8 mouse cellular contexts compared by ENCODE assay signal in genomic region chr9:57072989-57073789, GRCm38 (mm10). TPM values are rescaled to one million over a fixed set of nuclear protein-coding genes. Genes with fewer than 3 reads are reported as not detected.
DNase-seq lines count a peak whose midpoint lies in the region; ATAC-seq and TF ChIP-seq lines count a peak whose summit lies in the region.

No protein-coding gene starts in this region.

- peak; percentile 100 for DNase-seq in ES-E14 (ENCODE audit: low read depth, low spot score)
- peak; percentile 98 for DNase-seq in cerebellum, adult 11-12 months
- peak; percentile 97 for DNase-seq in heart, postnatal 25 days (ENCODE audit: low spot score)
- peak; percentile 97 to 99 for DNase-seq in layer of hippocampus, adult 18-20 months (ENCODE audit: low spot score in 2 of 2)
- DNase-seq in lung, adult 2 months: peak; percentile 93
- peak; percentile 95 to 99 for DNase-seq in thymus, adult 18-20 months

- ATAC-seq in forebrain, embryonic 15.5 days (replicated peaks): peak; percentile 71
- peak; percentile 46 for ATAC-seq in neutrophil, adult 5-6 weeks (ENCODE audit: extremely low read depth, insufficient number of reproducible peaks, low FRiP score, poor library complexity, severe bottlenecking)

- peak overlapping the region; percentile 90 for H3K9ac ChIP-seq in ES-E14 (ENCODE audit: insufficient read depth, low read depth, low read length, poor library complexity, severe bottlenecking)
- peak overlapping the region; percentile 70 for H3K9ac ChIP-seq in forebrain, embryonic 15.5 days (replicated peaks)

- no peaks in the 10 kb centered on the region for H3K9me3 ChIP-seq in ES-E14 (ENCODE audit: control insufficient read depth, insufficient read depth, low read depth, low read length)
- H3K9me3 ChIP-seq in forebrain, embryonic 15.5 days: no peaks in the 10 kb centered on the region

- peak overlapping the region; percentile 89 to 100 for H3K4me3 ChIP-seq in ES-E14 (ENCODE audit: insufficient read depth in 1 of 2, low read depth in 1 of 2, low read length in 2 of 2, poor library complexity in 1 of 2, severe bottlenecking in 1 of 2)
- H3K4me3 ChIP-seq in forebrain, embryonic 15.5 days: peak overlapping the region; percentile 82
- peak overlapping the region; percentile 89 for H3K4me3 ChIP-seq in lung, adult 2 months (replicated peaks; ENCODE audit: extremely low read depth, low read depth, low read length)

- TF ChIP-seq CTCF in lung, adult 2 months (IDR thresholded peaks at IDR 0.05; ENCODE audit: insufficient read depth, low read length): no peak

- peak overlapping the region; percentile 79 for H3K27ac ChIP-seq in ES-E14 (ENCODE audit: insufficient read depth, low read depth, low read length, poor library complexity, severe bottlenecking)
- peak overlapping the region; percentile 97 for H3K27ac ChIP-seq in forebrain, embryonic 15.5 days (replicated peaks)

- in situ Hi-C loops in ES-E14 (cut with MboI; ENCODE audit: low sequenced_read_pairs in 2 of 2, unreplicated experiment in 2 of 2): no loop called here

- WGBS in forebrain, embryonic 15.5 days: 0% methylated on average over 54 of the region's 54 CpGs
- WGBS in lung, adult 2 months: under 1% methylated on average over 54 of the region's 54 CpGs

- H3K27me3 ChIP-seq in forebrain, embryonic 15.5 days: no peaks in the 10 kb centered on the region

- peaks cover 2 to 3% of the 10 kb centered on the region in 2 experiments; a peak in 2 of 4 replicates for H3K4me1 ChIP-seq in ES-E14 (ENCODE audit: control insufficient read depth in 2 of 2, insufficient read depth in 2 of 2, low read length in 2 of 2, poor library complexity in 1 of 2)
- peaks cover 38% of the 10 kb centered on the region for H3K4me1 ChIP-seq in forebrain, embryonic 15.5 days
- peaks cover 13% of the 10 kb centered on the region for H3K4me1 ChIP-seq in lung, adult 2 months (ENCODE audit: control insufficient read depth, insufficient read depth, low read length)

- intact Hi-C loops in heart, postnatal 25 days (cut with DNase I): loop anchor here (5.0 kb wide), 1 partner anchor 141 kb away; no protein-coding TSS in a partner anchor

- peak overlapping the region; percentile 91 for H3K4me2 ChIP-seq in forebrain, embryonic 15.5 days (replicated peaks)

- no peaks in the 10 kb centered on the region for H3K36me3 ChIP-seq in ES-E14 (ENCODE audit: control insufficient read depth, insufficient read depth, low read length, poor library complexity, severe bottlenecking)
- H3K36me3 ChIP-seq in forebrain, embryonic 15.5 days: no peaks in the 10 kb centered on the region

- peak; percentile 71; the same call in 1 of the 2 replicates for TF ChIP-seq POLR2A in lung, adult 2 months (IDR thresholded peaks at IDR 0.05; ENCODE audit: borderline replicate concordance, extremely low read depth, low read depth, low read length)

TF ChIP-seq in ES-E14, 5 proteins besides CTCF, POLR2A, EP300 and RAD21:
- no peak for TF ChIP-seq ZC3H11A (IDR thresholded peaks at IDR 0.05; ENCODE audit: borderline replicate concordance, low read depth, low read length)
- TF ChIP-seq ZNF384 (IDR thresholded peaks at IDR 0.05; ENCODE audit: low read depth, low read length): peak; percentile 94
- TF ChIP-seq CHD2 (IDR thresholded peaks at IDR 0.05; ENCODE audit: low read depth, low read length): peak; percentile 74; the same call in 1 of the 2 replicates

RNA-seq across cellular contexts. Expression of gene Sin3a, which starts 1.3 kb away (rescaled TPM):
- 78.3 and 88.1 TPM in 2 replicates for total RNA-seq in ES-E14 (2012; rRNA removed)
- 27.6 and 28.0 TPM in 2 replicates for polyA plus RNA-seq in forebrain, embryonic 15.5 days (2015; fragmentation: Nextera tagmentation; extraction: Ambion mirVana)
- 10 to 100 TPM; 27.0 to 31.7 TPM for total RNA-seq in heart, postnatal 25 days (2021)
- total RNA-seq in layer of hippocampus, adult 18-20 months (2021): 10 to 100 TPM; 30.8 to 41.1 TPM
- polyA plus RNA-seq in lung, adult 2 months (2012; rRNA removed): 68.4 and 82.1 TPM in 2 replicates
- total RNA-seq in neutrophil, adult 5-6 weeks (2017): 124 and 134 TPM in 2 replicates

RNA-seq across cellular contexts. Expression of gene Man2c1, which starts 57.3 kb away (rescaled TPM):
- 122 and 211 TPM in 2 replicates for total RNA-seq in ES-E14 (2012; rRNA removed)
- polyA plus RNA-seq in forebrain, embryonic 15.5 days (2015; fragmentation: Nextera tagmentation; extraction: Ambion mirVana): 72.4 and 74.3 TPM in 2 replicates
- total RNA-seq in heart, postnatal 25 days (2021): 10 to 100 TPM; 43.7 to 46.0 TPM
- 100 to 1,000 TPM; 127 to 155 TPM for total RNA-seq in layer of hippocampus, adult 18-20 months (2021)
- polyA plus RNA-seq in lung, adult 2 months (2012; rRNA removed): 232 and 233 TPM in 2 replicates
- total RNA-seq in neutrophil, adult 5-6 weeks (2017): 63.2 and 78.2 TPM in 2 replicates

Comparison
In these comparisons a context has a peak if more than half of its experiments do, and no peak if none do; other contexts are left out.
1. Peak in every context shown above with its lines: DNase-seq, ATAC-seq, H3K4me3 ChIP-seq and H3K27ac ChIP-seq.